Comparison of ENCODE assay signal across 24 mouse cellular contexts in the genomic region with DNA sequence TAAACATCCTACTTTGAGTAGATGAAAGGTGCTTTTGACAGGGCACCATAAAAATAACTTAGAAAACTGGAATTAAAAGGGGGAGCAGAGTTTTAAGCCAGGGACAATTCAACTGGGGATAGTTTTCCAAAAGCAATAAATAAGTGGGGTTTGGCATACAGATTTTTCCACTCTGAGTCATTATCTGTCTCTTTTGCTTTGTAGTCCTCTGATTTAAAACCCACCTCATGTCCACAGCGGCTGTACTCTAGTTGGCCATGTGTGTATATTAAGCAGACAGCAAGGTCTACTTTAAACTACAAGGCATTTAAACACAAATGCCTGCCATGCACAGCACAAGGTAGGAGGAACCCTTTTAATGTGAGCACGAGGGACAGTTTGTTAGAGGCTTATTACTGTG.
A peak's percentile ranks its signal among the peaks of the same experiment; 100 is the strongest.
DNase-seq lines count a peak whose midpoint lies in the region.
"Had no signal": no experiment of that assay in that cellular context is flagged by ENCODE, and none has a peak within 500 bp of the region (broad histone marks: within the 10 kb centered on the region; RNA-seq: fewer than 3 reads in every experiment).

No protein-coding gene starts in this region.

- WGBS in heart, embryonic 10.5 days: 86% methylated on average over 2 of the region's 2 CpGs

- no peak overlapping the region for H3K27ac ChIP-seq in heart, embryonic 10.5 days
- H3K27ac ChIP-seq: embryonic facial prominence, embryonic 10.5 days; embryonic facial prominence, embryonic 13.5 days; forebrain, embryonic 10.5 days; heart, embryonic 13.5 days; hindbrain, embryonic 14.5 days; hindbrain, postnatal 0 days had no signal

- H3K27me3 ChIP-seq in heart, embryonic 10.5 days (ENCODE audit: insufficient read depth, poor library complexity, severe bottlenecking): no peaks in the 10 kb centered on the region
- H3K27me3 ChIP-seq: CH12.LX; embryonic facial prominence, embryonic 13.5 days; heart, embryonic 13.5 days had no signal

- no peak overlapping the region for H3K4me3 ChIP-seq in heart, embryonic 10.5 days
- H3K4me3 ChIP-seq: embryonic facial prominence, embryonic 10.5 days; embryonic facial prominence, embryonic 13.5 days; forebrain, embryonic 10.5 days; heart, embryonic 13.5 days had no signal

- H3K36me3 ChIP-seq in heart, embryonic 10.5 days: no peaks in the 10 kb centered on the region
- H3K36me3 ChIP-seq: embryonic facial prominence, embryonic 10.5 days; embryonic facial prominence, embryonic 13.5 days; forebrain, embryonic 10.5 days; G1E; heart, embryonic 13.5 days had no signal

- no peaks in the 10 kb centered on the region for H3K4me1 ChIP-seq in heart, embryonic 10.5 days
- H3K4me1 ChIP-seq: embryonic facial prominence, embryonic 13.5 days had no signal

- H3K9me3 ChIP-seq in heart, embryonic 10.5 days: no peaks in the 10 kb centered on the region
- H3K9me3 ChIP-seq: embryonic facial prominence, embryonic 10.5 days; embryonic facial prominence, embryonic 13.5 days; heart, embryonic 13.5 days had no signal

- DNase-seq in adrenal gland, adult 2 months: peak; percentile 19
- no peak for DNase-seq in adrenal gland, postnatal 36 days
- peak; percentile 70 for DNase-seq in heart, adult 11 months
- DNase-seq in heart, embryonic 10.5 days (ENCODE audit: low spot score): no peak
- peak; percentile 47 for DNase-seq in NIH3T3 (ENCODE audit: low read depth)
- DNase-seq in urinary bladder, postnatal 10 days (ENCODE audit: low spot score): no peak
- no peak for DNase-seq in layer of hippocampus, postnatal 25 days (ENCODE audit: extremely low spot score in 1 of 2, low spot score in 1 of 2)
- DNase-seq: adrenal gland, postnatal 14 days; B cell, adult 2 months; cerebellum, adult 11-12 months; cerebellum, adult 8-10 months; cerebellum, postnatal 10 days; embryo, embryonic 11 days; gastrocnemius, postnatal 14 days; heart, postnatal 14 days; heart, postnatal 4 days had no signal

Comparison
In these comparisons a context has a peak if more than half of its experiments do, and no peak if none do; other contexts are left out.
1. DNase-seq: peak in adrenal gland, adult 2 months (single experiment), heart, adult 11 months (single experiment) and NIH3T3 (single experiment); none in adrenal gland, postnatal 36 days (0 of 2), heart, embryonic 10.5 days (single experiment), urinary bladder, postnatal 10 days (single experiment) and layer of hippocampus, postnatal 25 days (0 of 2).